Mouse (Mus musculus) ES-E14 (cell line): Measurements from ENCODE around the gene Nup35.

Experiments
- CHD2 ChIP-seq: IDR thresholded peaks from 2 replicates; pipeline ENCODE4 v1.6.1; 2014; ENCODE audit warnings: mild to moderate bottlenecking, low read depth, low read length, inconsistent platforms
- MAFK ChIP-seq: IDR thresholded peaks from 2 replicates; pipeline ENCODE4 v1.6.1; 2014; ENCODE audit warnings: mild to moderate bottlenecking, low read depth, low read length, inconsistent platforms; ENCODE audit not compliant: insufficient read depth
- ZNF384 ChIP-seq: IDR thresholded peaks from 2 replicates; pipeline ENCODE4 v1.6.1; 2012; ENCODE audit warnings: low read depth, low read length, inconsistent platforms

GRCm38 (mm10) chr2:80688261-80688660 is 71.2 kb downstream of the Nup35 start:
- TF ChIP-seq MAFK, result no peak
- TF ChIP-seq CHD2, result no peak
- no peak for TF ChIP-seq ZNF384
